Mouse (Mus musculus): ENCODE data around the gene Tmem170b.

DNA sequence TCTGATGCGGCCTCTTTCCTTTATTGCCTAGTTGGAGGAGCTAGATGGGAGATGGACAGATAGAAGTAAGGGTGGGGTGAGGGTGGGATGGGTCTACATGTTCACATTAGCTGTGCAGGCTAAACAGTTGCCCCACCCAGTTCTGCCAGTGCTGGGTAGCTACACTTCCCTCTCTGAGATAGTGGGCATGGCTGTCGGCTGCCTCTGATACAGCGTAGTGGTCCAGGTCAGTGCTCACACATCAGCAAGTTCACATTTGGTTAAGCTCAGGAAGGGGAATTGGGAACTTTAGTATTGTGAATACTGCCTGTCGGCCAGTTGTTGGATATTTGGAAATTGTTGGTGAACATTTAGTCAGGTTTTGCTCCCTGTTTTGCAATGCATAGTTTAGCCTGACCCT, 13.8 kb downstream of the Tmem170b start:
- no peak for TF ChIP-seq CTCF (IDR thresholded peaks at IDR 0.05; ENCODE audit: low read depth)
- no peak for TF ChIP-seq EP300 (IDR thresholded peaks at IDR 0.05; ENCODE audit: low read depth)
